Mouse (Mus musculus) heart, embryonic 12.5 days (tissue): ENCODE results near the gene Mrpl4. TPM values are rescaled to one million over a fixed set of nuclear protein-coding genes. Genes with fewer than 3 reads are reported as not detected.
A peak's percentile ranks its signal among the peaks of the same experiment; 100 is the strongest.

ENCODE experiments used
- ATAC-seq: fragments of 200-750 bp; cut with Nextera tagmentation; 2 replicates; pipeline ENCODE4 v1.8.0; 2017; ENCODE audit warnings: moderate TSS enrichment, moderate library complexity; ENCODE audit not compliant: insufficient number of reproducible peaks, low FRiP score
- H3K27ac ChIP-seq: fragments of 300-500 bp; sonication (generic); 2 replicates; pipeline ENCODE4 v1.5.1; 2016; ENCODE audit warnings: mild to moderate bottlenecking, moderate library complexity; ENCODE audit not compliant: poor library complexity, severe bottlenecking
- H3K27me3 ChIP-seq: fragments of 300-500 bp; sonication (generic); replicated peaks from 2 replicates; pipeline ENCODE4 v1.6.1; 2016; ENCODE audit warnings: mild to moderate bottlenecking, moderate library complexity
- H3K36me3 ChIP-seq: fragments of 300-500 bp; sonication (generic); 2 replicates; pipeline ENCODE4 v1.6.1; 2016; ENCODE audit warnings: mild to moderate bottlenecking, moderate library complexity
- H3K4me1 ChIP-seq: fragments of 300-500 bp; sonication (generic); replicated peaks from 2 replicates; pipeline ENCODE4 v1.6.1; 2016; ENCODE audit warnings: mild to moderate bottlenecking
- H3K4me2 ChIP-seq: fragments of 300-500 bp; sonication (generic); 2 replicates; pipeline ENCODE4 v1.6.1; 2016; ENCODE audit warnings: mild to moderate bottlenecking, moderate library complexity
- H3K4me3 ChIP-seq: fragments of 300-500 bp; sonication (generic); 2 replicates; pipeline ENCODE4 v1.5.1; 2016; ENCODE audit warnings: mild to moderate bottlenecking
- H3K9ac ChIP-seq: fragments of 300-500 bp; sonication (generic); 2 replicates; pipeline ENCODE4 v1.6.1; 2016; ENCODE audit warnings: mild to moderate bottlenecking, moderate library complexity
- H3K9me3 ChIP-seq: fragments of 300-500 bp; sonication (generic); replicated peaks from 2 replicates; pipeline ENCODE4 v1.6.1; 2016; ENCODE audit warnings: mild to moderate bottlenecking, moderate library complexity
- WGBS: fragments of 180-500 bp; shearing (Covaris S2); methylation state at CpG from one replicate; pipeline ENCODE4 v1.1.7; 2016; 5-methylcytosine and 5-hydroxymethylcytosine counted together
- polyA plus RNA-seq: library from polyadenylated mRNA; unstranded; fragments of >200 nt; fragmentation: Nextera tagmentation; extraction: Ambion mirVana; gene quantifications from 2 replicates; pipeline ENCODE4 v1.2.1, GENCODE M21; 2016

Gene Mrpl4
- 123 and 126 TPM in 2 replicates for polyA plus RNA-seq

DNA sequence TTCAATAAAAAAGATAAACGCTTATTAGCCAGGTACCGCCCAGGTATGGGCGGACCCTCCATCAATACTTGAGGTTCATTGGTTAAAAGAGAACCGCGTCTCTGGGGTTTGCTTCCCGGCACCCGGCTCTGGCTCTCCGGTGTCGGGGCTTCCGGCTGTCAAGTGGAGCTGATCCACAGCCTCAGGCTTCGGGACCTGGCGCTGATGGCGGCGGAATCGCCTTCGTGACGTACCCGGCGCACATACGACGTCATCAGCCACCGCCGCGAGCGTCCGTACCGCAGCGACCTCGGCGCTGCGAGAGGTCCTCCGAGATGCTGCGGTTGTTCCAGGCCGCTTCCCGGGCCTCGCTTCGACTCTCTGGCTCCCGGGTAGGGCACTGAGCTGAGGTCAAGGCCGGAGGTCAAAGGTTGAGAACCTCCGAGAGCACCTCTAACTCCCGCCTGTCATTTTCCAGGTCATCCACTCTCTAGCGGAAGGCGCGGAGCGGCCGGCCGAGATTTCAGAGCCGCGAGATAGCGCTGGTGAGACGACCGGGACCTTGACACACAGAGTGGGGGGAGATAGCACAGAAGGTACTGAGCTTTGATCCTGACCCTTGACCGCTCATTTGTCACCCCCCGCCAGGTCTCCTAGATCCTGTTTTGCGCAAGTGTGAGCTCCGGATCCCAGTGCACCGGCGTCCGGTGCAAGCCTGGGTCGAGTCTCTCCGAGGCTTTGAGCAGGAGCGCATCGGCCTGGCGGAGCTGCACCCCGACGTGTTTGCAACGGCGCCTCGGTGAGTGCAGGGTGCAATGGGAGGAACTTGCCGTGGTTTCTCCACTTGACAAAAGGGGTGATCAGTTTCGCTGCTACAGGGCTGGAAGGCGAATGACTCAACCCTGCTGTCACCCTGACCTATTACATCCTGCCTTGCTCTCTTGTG lies at the start of gene Mrpl4:
TSS of gene Mrpl4 (plus strand) at position 112 of the 925 bp plus-strand sequence.
- Histone ChIP-seq H3K27me3 (no peaks in the 10 kb centered on the region), H3K4me1 (peaks cover 8% of the 10 kb centered on the region; the same call in 1 of the 2 replicates), H3K9ac (peak within 1 kb of the TSS; percentile 82), H3K27ac (peak within 1 kb of the TSS; percentile 74), H3K9me3 (no peaks in the 10 kb centered on the region), H3K36me3 (peaks cover 32% of the 10 kb centered on the region), H3K4me2 (peak within 1 kb of the TSS; percentile 77), H3K4me3 (peak within 1 kb of the TSS; percentile 75)
- WGBS, result under 1% methylated on average over 72 of the region's 72 CpGs
- peak; percentile 89 for ATAC-seq

DNA sequence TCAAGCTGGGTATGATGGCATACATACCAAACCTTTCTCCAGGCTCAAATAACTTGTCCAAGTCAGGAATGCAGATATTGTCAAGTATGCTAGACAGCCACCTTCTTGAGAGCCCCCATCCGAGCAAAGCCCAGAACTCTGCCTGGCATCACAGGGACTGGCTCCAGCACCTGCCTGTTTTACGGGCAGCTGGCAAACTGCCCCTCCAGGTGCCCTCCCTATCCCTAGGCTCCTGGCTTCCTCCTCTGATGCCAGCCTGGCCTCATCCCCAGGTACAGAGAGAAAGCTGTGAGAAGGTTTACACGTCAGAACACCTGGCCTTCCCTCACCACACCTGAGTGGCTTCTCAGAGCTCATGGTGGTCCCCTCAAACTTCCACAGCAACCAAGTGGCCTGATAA lies 45.5 kb upstream of the Mrpl4 start:
- Histone ChIP-seq H3K9me3 (no peaks in the 10 kb centered on the region), H3K4me3 (no peak overlapping the region), H3K36me3 (no peaks in the 10 kb centered on the region), H3K27ac (no peak overlapping the region), H3K4me1 (no peaks in the 10 kb centered on the region), H3K27me3 (no peaks in the 10 kb centered on the region), H3K9ac (no peak overlapping the region), H3K4me2 (no peak overlapping the region)
- ATAC-seq, result no peak
- 73% methylated on average over 3 of the region's 3 CpGs for WGBS

DNA sequence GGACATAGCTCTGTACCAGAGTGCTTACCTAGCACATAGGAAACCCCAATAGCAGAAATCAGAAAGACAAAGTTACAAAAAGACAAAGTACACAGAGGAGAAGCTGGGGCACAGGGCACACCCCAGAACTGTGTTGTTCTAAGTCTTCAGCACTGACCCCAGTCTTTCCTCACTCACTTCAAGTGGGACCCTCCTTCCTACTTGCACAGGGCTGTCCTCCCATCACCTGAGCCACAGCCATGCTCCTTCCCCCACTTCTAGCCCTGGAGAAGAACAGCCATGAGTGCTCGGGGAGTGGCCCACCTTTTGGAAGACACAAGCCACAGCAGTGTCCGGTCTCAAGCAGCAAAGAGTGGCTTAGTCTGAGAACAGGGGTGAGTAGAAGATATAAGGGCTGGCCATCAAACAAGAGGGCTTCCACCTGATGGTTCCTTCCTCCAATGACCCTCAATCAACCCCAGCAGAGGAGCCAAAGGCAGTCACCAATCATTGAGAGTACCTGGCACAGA lies 43.1 kb upstream of the Mrpl4 start, which contains the start of gene Dnmt1:
TSS of gene Dnmt1 (minus strand) at position 459 of the 509 bp plus-strand sequence.
- H3K36me3 ChIP-seq, result no peaks in the 10 kb centered on the region
- WGBS, result 88% methylated on average over 2 of the region's 2 CpGs
- no peaks in the 10 kb centered on the region for H3K27me3 ChIP-seq
- no peak for ATAC-seq
- H3K27ac ChIP-seq, result no peak within 1 kb of the TSS
- no peak within 1 kb of the TSS for H3K4me3 ChIP-seq
- no peak within 1 kb of the TSS for H3K4me2 ChIP-seq
- H3K4me1 ChIP-seq, result no peaks in the 10 kb centered on the region
- H3K9me3 ChIP-seq, result no peaks in the 10 kb centered on the region
- H3K9ac ChIP-seq, result no peak within 1 kb of the TSS

DNA sequence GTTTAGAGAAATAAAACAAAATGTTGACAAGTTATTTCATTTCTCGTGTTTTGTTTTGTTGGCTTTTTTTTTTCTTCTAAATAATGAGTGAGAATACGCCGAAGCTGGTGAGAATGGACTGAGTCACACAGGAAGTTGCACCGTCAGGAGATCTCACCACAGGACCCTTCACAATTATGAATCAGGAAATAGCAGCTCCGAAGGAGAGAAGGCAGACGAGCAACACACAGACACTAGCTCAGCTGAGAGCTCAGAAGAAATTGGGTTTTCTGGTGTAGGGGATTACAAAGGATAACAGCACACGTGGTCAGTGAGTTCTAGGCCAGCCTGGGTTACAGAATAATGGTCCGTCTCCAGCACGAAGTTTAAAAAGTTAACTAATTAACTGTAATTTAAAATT lies 41.0 kb upstream of the Mrpl4 start:
- Histone ChIP-seq H3K9ac (no peak overlapping the region), H3K27ac (no peak overlapping the region), H3K27me3 (no peaks in the 10 kb centered on the region), H3K4me3 (no peak overlapping the region), H3K4me1 (no peaks in the 10 kb centered on the region), H3K36me3 (peaks cover 19% of the 10 kb centered on the region), H3K4me2 (no peak overlapping the region), H3K9me3 (no peaks in the 10 kb centered on the region)
- WGBS, result 59% methylated on average over 9 of the region's 9 CpGs
- ATAC-seq, result no peak

DNA sequence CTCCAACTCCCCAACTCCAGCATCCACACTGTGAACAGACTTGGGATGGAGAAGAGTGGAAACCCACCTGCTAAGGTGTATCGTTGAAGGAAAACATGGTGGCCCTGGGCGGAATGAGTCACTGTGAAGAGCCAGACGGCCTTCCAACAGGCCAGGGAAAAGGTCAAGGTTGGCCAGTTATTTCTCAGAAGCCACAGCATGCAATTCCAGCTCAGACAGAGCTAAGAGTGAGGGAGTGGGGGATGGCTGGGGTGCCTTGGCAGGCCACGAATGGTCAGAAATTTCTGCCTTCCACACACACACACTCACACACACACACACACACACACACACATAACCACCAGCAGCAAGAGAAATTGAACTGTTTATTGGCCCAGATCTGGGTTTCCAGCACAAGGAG lies 36.9 kb upstream of the Mrpl4 start:
- ATAC-seq, result no peak
- no peak overlapping the region for H3K4me2 ChIP-seq
- 88% methylated on average over 4 of the region's 4 CpGs for WGBS
- peaks cover 47% of the 10 kb centered on the region for H3K36me3 ChIP-seq
- no peak overlapping the region for H3K9ac ChIP-seq
- H3K27ac ChIP-seq, result no peak overlapping the region
- H3K9me3 ChIP-seq, result no peaks in the 10 kb centered on the region
- no peaks in the 10 kb centered on the region for H3K27me3 ChIP-seq
- no peak overlapping the region for H3K4me3 ChIP-seq
- no peaks in the 10 kb centered on the region for H3K4me1 ChIP-seq

DNA sequence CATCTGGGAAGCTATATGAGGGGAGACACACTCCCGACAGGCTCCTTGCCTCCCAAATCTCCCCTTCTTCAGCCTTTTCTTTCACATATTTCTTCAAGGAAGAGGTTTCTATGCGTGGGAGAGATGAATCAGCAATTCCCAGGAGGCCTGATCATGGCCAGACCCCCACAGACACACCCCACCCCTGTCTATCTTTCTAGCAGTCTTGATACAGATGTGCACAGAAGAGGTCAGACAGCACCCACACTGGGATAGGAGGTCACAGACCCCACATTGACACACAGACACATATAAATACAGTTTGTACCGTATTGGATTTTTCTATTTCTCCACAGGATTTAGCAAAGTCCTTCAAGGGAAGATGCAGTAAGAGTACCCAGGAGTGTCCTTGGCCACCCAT lies 36.5 kb upstream of the Mrpl4 start:
- 77% methylated on average over 3 of the region's 3 CpGs for WGBS

DNA sequence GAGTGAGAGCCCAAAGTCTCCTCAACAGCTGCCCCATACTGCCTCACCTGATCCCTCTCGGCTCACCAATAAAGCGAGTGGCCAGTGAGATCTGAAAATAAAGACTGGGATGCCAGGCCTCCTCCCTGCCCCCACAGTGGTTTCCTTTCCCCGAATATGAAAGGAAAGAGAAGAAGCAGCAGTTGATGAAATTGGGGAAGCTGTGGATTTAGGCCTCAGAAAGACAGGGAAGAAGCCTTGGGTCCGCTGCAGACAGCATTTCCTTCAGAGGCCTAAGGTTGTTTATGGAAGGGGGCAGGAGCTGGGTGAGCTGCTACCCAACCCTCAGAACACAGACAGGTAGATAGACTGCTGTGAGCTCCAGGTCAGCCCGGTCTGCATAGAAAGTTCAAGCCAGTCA lies 35.8 kb upstream of the Mrpl4 start:
- Histone ChIP-seq H3K4me2 (no peak overlapping the region), H3K4me3 (no peak overlapping the region), H3K27me3 (no peaks in the 10 kb centered on the region), H3K4me1 (peaks cover 2% of the 10 kb centered on the region), H3K27ac (no peak overlapping the region), H3K9ac (no peak overlapping the region), H3K9me3 (no peaks in the 10 kb centered on the region), H3K36me3 (peaks cover 47% of the 10 kb centered on the region)
- ATAC-seq, result no peak
- WGBS, result 85% methylated on average over 5 of the region's 5 CpGs

More for the DNA sequence above, 36.5 kb upstream of the Mrpl4 start:
- Histone ChIP-seq H3K9ac (no peak overlapping the region), H3K4me1 (no peaks in the 10 kb centered on the region), H3K4me3 (no peak overlapping the region), H3K4me2 (no peak overlapping the region), H3K9me3 (no peaks in the 10 kb centered on the region), H3K27me3 (no peaks in the 10 kb centered on the region), H3K36me3 (peaks cover 47% of the 10 kb centered on the region), H3K27ac (no peak overlapping the region)
- ATAC-seq, result no peak

DNA sequence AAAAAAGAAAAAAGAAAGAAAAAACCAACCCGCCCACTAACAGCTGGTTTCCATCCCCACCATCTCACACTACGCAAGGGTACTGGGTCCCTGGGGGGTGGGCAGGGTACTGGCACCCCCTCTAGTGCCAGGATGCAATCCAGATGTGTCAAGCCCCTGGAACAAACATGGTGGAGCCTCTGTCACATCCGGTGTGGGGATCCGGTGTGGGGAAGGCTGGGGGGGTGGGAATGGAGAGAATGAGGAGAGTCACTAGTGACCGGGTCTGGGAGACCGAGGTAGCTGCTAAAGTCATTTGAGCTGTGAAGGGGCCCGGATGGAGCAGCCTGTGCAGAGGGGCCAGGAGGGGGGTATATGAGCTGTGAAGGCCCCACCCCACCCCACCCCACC lies 30.8 kb upstream of the Mrpl4 start:
- 0 out of 2 replicates have a peak overlapping the region, but pooled peaks have one; percentile 13 for H3K27ac ChIP-seq
- peaks cover 31% of the 10 kb centered on the region for H3K36me3 ChIP-seq
- WGBS, result 67% methylated on average over 7 of the region's 7 CpGs
- ATAC-seq, result no peak
- peak overlapping the region; percentile 45; the same call in 1 of the 2 replicates for H3K4me2 ChIP-seq
- H3K27me3 ChIP-seq, result no peaks in the 10 kb centered on the region
- no peak overlapping the region for H3K4me3 ChIP-seq
- no peaks in the 10 kb centered on the region for H3K9me3 ChIP-seq
- peak overlapping the region; percentile 49 for H3K9ac ChIP-seq
- peaks cover 36% of the 10 kb centered on the region for H3K4me1 ChIP-seq

DNA sequence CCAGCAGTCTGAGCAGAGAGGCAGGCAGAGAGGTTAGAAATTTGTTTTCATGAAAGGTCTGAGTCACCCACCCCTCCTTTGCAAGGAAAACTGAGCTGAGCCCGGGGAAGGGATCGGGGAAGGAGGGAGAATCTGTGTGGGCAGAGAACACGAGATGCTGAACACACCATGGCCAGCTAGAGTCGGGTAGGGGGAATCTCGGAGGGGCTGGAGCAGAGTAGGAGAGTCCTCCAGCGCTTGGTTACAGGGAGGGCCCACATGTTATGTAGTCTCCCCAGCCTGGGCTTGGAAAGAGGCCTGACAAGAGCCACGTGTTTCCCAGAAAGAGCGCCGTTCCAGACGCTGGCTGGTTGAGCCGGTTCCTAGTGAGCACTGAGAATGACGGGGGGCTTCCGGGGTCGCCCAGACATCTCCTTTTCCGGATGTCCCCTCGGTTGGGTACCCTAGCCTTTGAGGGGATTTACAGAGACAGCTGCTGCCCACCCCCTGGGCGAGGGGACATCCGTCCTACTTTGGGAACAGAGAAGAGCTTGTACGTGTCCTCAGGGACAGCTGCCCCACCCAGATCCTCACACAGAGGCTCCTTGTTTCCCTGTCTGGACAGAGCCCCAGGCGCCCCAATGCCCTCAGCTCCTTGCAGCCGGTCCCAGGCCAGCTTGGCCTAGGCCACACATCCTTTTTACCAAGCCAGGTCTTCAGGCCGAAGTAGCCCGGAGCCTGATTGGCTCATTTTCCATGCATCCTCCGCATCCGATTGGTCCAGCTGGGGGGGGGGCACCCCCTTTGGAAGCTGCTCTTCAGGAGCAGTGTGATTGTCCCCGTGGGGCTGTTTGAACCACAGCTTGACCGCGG lies 30.2 kb upstream of the Mrpl4 start:
- Histone ChIP-seq H3K27ac (peak overlapping the region; percentile 46; the same call in 1 of the 2 replicates), H3K36me3 (peaks cover 25% of the 10 kb centered on the region), H3K27me3 (no peaks in the 10 kb centered on the region), H3K4me1 (peaks cover 41% of the 10 kb centered on the region), H3K4me3 (0 out of 2 replicates have a peak overlapping the region, but pooled peaks have one; percentile 0), H3K4me2 (peak overlapping the region; percentile 45), H3K9me3 (no peaks in the 10 kb centered on the region), H3K9ac (peak overlapping the region; percentile 49; the same call in 1 of the 2 replicates)
- 46% methylated on average over 28 of the region's 28 CpGs for WGBS
- ATAC-seq, result no peak

DNA sequence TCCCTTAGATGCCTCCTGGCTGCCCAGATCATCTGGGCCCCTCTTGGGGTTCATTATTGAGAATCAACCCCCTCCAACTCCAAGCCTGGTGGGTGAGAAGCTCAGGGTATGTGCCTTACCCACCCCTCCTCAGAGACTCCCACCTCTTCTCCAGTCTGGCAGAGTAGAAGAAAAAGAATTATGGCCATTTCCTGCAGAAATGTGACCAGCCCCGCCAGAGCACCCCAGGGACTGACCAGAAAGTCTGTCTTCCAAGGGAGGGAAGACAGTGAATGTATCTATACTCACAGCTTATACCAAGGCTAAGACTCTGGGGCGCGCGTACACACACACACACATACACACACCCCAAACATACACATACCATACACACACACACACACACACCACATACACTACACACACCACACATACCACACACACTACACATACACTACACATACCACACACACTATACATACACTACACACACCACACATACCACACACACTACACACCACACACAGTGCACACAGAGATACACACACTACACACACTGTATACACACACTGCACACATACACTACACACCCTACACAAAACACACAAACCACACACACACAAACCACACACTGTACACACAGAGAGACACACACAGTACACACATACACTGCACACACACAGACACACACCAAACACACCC lies 29.4 kb upstream of the Mrpl4 start:
- no peak for ATAC-seq
- 77% methylated on average over 4 of the region's 4 CpGs for WGBS
- 0 out of 2 replicates have a peak overlapping the region, but pooled peaks have one; percentile 1 for H3K4me3 ChIP-seq
- H3K9ac ChIP-seq, result peak overlapping the region; percentile 49
- peaks cover 17% of the 10 kb centered on the region for H3K36me3 ChIP-seq
- no peaks in the 10 kb centered on the region for H3K27me3 ChIP-seq
- H3K27ac ChIP-seq, result no peak overlapping the region
- H3K4me2 ChIP-seq, result peak overlapping the region; percentile 45
- H3K4me1 ChIP-seq, result peaks cover 42% of the 10 kb centered on the region
- no peaks in the 10 kb centered on the region for H3K9me3 ChIP-seq
